Mouse (Mus musculus) heart, embryonic 11.5 days (tissue): ENCODE data around the gene Sdk2. TPM values are rescaled to one million over a fixed set of nuclear protein-coding genes. Genes with fewer than 3 reads are reported as not detected.

Experiments used
- ATAC-seq: fragments of 200-750 bp; cut with Nextera tagmentation; replicated peaks from 2 replicates; pipeline ENCODE4 v1.8.0; 2017; ENCODE audit warnings: moderate library complexity; ENCODE audit not compliant: insufficient number of reproducible peaks, low FRiP score, low TSS enrichment
- H3K27ac ChIP-seq: fragments of 300-500 bp; sonication (generic); 2 replicates; pipeline ENCODE4 v1.5.1; 2014; ENCODE audit warnings: mild to moderate bottlenecking, low read depth, low read length
- H3K27me3 ChIP-seq: fragments of 300-500 bp; sonication (generic); 2 replicates; pipeline ENCODE4 v1.6.1; 2014; ENCODE audit warnings: mild to moderate bottlenecking, low read length, mixed read lengths; ENCODE audit not compliant: control insufficient read depth, insufficient read depth
- H3K36me3 ChIP-seq: fragments of 300-500 bp; sonication (generic); 2 replicates; pipeline ENCODE4 v1.6.1; 2014; ENCODE audit warnings: mild to moderate bottlenecking, low read length, moderate library complexity, mixed read lengths; ENCODE audit not compliant: control insufficient read depth, insufficient read depth
- H3K4me1 ChIP-seq: fragments of 300-500 bp; sonication (generic); 2 replicates; pipeline ENCODE4 v1.6.1; 2014; ENCODE audit warnings: low read length; ENCODE audit not compliant: control insufficient read depth, insufficient read depth
- H3K4me2 ChIP-seq: fragments of 300-500 bp; sonication (generic); 2 replicates; pipeline ENCODE4 v1.6.1; 2014; ENCODE audit warnings: mild to moderate bottlenecking, moderate library complexity
- H3K4me3 ChIP-seq: fragments of 300-500 bp; sonication (generic); 2 replicates; pipeline ENCODE4 v1.5.1; 2014; ENCODE audit warnings: low read depth, low read length
- H3K9ac ChIP-seq: fragments of 300-500 bp; sonication (generic); 2 replicates; pipeline ENCODE4 v1.6.1; 2014; ENCODE audit warnings: mild to moderate bottlenecking, low read depth, low read length, moderate library complexity
- H3K9me3 ChIP-seq: fragments of 300-500 bp; sonication (generic); replicated peaks from 2 replicates; pipeline ENCODE4 v1.6.1; 2016; ENCODE audit warnings: low read length; ENCODE audit not compliant: control insufficient read depth
- WGBS: fragments of 180-500 bp; shearing (Covaris S2); extraction: QIAGEN DNeasy Blood & Tissue Kit; methylation state at CpG from one replicate; pipeline ENCODE4 v1.1.7; 2014; ENCODE audit not compliant: insufficient replicate concordance; 5-methylcytosine and 5-hydroxymethylcytosine counted together
- polyA plus RNA-seq: library from polyadenylated mRNA; unstranded; fragments of >200 nt; fragmentation: Nextera tagmentation; extraction: Ambion mirVana; gene quantifications from 2 replicates; pipeline ENCODE4 v1.2.1, GENCODE M21; 2014

Gene Sdk2
- polyA plus RNA-seq, 1 experiment from 2014 or later: 1.9 TPM

DNA sequence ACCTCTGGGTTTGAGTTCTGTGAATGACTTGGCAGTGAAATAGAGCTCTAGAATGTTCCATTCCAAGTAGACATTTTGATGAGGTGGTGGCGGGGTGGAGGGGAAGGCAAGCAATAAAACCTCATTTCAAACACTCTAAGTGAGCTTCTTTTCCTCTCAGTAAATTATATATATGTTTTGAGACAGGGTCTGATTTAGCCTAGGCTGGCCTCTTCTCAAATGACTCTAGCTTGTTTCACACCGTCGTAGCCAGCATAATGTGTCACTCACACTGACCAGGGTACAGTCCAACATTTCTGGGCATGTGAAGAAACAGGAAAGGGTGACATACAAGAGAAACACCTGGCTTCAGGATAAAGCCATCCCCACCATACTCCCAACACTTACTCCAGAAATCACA lies 68.1 kb downstream of the Sdk2 start:
- Histone ChIP-seq H3K4me2 (no peak overlapping the region), H3K36me3 (no peaks in the 10 kb centered on the region), H3K27me3 (no peaks in the 10 kb centered on the region), H3K4me3 (no peak overlapping the region), H3K27ac (no peak overlapping the region), H3K9me3 (no peaks in the 10 kb centered on the region), H3K4me1 (peaks cover 11% of the 10 kb centered on the region), H3K9ac (no peak overlapping the region)
- 86% methylated on average over 3 of the region's 3 CpGs for WGBS
- no peak for ATAC-seq

GRCm38 (mm10) chr11:113993921-113994320 lies 72.9 kb downstream of the Sdk2 start:
- whole genome bisulfite sequencing: 92% methylated on average over 6 of the region's 6 CpGs
- Histone ChIP-seq H3K27ac (no peak overlapping the region), H3K4me3 (no peak overlapping the region), H3K9me3 (no peaks in the 10 kb centered on the region), H3K27me3 (no peaks in the 10 kb centered on the region), H3K4me2 (no peak overlapping the region), H3K36me3 (no peaks in the 10 kb centered on the region), H3K4me1 (peaks cover 20% of the 10 kb centered on the region), H3K9ac (no peak overlapping the region)
- ATAC-seq: no peak

- no peak for ATAC-seq
- no peak overlapping the region for H3K4me3 ChIP-seq
- peaks cover 20% of the 10 kb centered on the region for H3K4me1 ChIP-seq
- no peaks in the 10 kb centered on the region for H3K27me3 ChIP-seq
- WGBS: 74% methylated on average over 10 of the region's 10 CpGs
- H3K27ac ChIP-seq: no peak overlapping the region
- H3K9me3 ChIP-seq: no peaks in the 10 kb centered on the region
- H3K9ac ChIP-seq: no peak overlapping the region
- H3K4me2 ChIP-seq: no peak overlapping the region
- H3K36me3 ChIP-seq: no peaks in the 10 kb centered on the region
These were observed 74.0 kb downstream of the Sdk2 start for GRCm38 (mm10) chr11:113992894-113993293.

GRCm38 (mm10) chr11:113991886-113992285 lies 75.0 kb downstream of the Sdk2 start:
- Histone ChIP-seq H3K9ac (no peak overlapping the region), H3K4me2 (no peak overlapping the region), H3K36me3 (no peaks in the 10 kb centered on the region), H3K4me3 (no peak overlapping the region), H3K4me1 (peaks cover 20% of the 10 kb centered on the region), H3K27me3 (no peaks in the 10 kb centered on the region), H3K27ac (no peak overlapping the region), H3K9me3 (no peaks in the 10 kb centered on the region)
- no peak for ATAC-seq
- WGBS: 75% methylated on average over 8 of the region's 8 CpGs

- Histone ChIP-seq H3K9ac (peak overlapping the region; percentile 24; the same call in 1 of the 2 replicates), H3K4me3 (peak overlapping the region; percentile 32), H3K4me2 (peak overlapping the region; percentile 49), H3K4me1 (peaks cover 24% of the 10 kb centered on the region), H3K27me3 (no peaks in the 10 kb centered on the region), H3K27ac (no peak overlapping the region), H3K9me3 (no peaks in the 10 kb centered on the region), H3K36me3 (no peaks in the 10 kb centered on the region)
- WGBS: 0% methylated on average over 6 of the region's 6 CpGs
- ATAC-seq: peak; percentile 60
These were observed 76.4 kb downstream of the Sdk2 start for GRCm38 (mm10) chr11:113990466-113990865.

GRCm38 (mm10) chr11:113990065-113990464 lies 76.8 kb downstream of the Sdk2 start:
- peak overlapping the region; percentile 24; the same call in 1 of the 2 replicates for H3K9ac ChIP-seq
- WGBS: 17% methylated on average over 4 of the region's 4 CpGs
- peak overlapping the region; percentile 49 for H3K4me2 ChIP-seq
- no peak for ATAC-seq
- H3K27ac ChIP-seq: no peak overlapping the region
- H3K36me3 ChIP-seq: no peaks in the 10 kb centered on the region
- H3K4me1 ChIP-seq: peaks cover 24% of the 10 kb centered on the region
- H3K4me3 ChIP-seq: no peak overlapping the region; the same call in 1 of the 2 replicates
- H3K9me3 ChIP-seq: no peaks in the 10 kb centered on the region
- no peaks in the 10 kb centered on the region for H3K27me3 ChIP-seq

- 0 out of 2 replicates have a peak overlapping the region, but pooled peaks have one; percentile 28 for H3K9ac ChIP-seq
- no peak overlapping the region for H3K4me3 ChIP-seq
- peaks cover 32% of the 10 kb centered on the region for H3K4me1 ChIP-seq
- ATAC-seq: no peak
- 41% methylated on average over 5 of the region's 5 CpGs for WGBS
- no peaks in the 10 kb centered on the region for H3K9me3 ChIP-seq
- no peak overlapping the region for H3K4me2 ChIP-seq
- H3K27ac ChIP-seq: no peak overlapping the region
- H3K36me3 ChIP-seq: no peaks in the 10 kb centered on the region
- H3K27me3 ChIP-seq: no peaks in the 10 kb centered on the region
These were observed 80.9 kb downstream of the Sdk2 start for GRCm38 (mm10) chr11:113985826-113986416.

DNA sequence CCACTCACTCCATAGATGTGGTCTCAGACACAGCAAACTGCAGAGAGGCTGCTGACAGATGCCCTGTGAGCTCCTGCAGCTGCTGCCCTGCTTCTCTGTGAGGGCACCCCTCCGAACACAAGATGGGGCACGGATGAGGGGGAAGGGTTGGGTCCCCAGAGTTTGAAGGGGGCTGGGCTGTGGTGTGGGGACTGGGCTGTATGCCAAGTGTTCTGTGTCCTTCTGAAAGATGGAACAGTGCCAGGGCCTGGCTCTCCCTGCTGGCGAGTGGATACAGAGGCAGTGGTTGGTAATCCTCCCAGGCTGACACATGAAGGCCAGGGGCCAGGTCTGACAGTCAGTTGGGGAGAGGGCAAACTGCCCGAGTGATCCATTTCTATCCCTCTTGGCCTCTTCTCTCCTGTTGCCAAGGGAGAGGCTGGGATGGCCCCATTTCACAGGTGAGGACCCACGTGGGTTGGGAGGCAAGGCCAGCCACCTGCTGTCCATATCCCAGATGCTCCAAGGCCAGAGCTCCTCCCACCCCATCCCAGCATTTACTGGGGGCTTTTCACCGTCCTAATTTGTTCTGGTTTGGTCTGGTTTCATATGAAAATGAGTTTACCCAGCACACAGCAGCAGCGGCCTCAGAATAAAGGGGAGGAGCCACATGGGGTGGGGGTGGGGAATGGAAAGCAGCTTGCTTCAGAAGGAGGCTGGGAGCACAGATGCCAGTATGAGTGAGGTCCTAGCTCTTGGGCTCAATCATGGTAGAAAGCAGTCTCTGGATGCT lies 84.9 kb downstream of the Sdk2 start:
- no peak overlapping the region for H3K27ac ChIP-seq

More for the DNA sequence above, 84.9 kb downstream of the Sdk2 start:
- no peak overlapping the region for H3K9ac ChIP-seq
- H3K27me3 ChIP-seq: no peaks in the 10 kb centered on the region
- no peaks in the 10 kb centered on the region for H3K36me3 ChIP-seq
- peak; percentile 45; the same call in 1 of the 2 replicates for ATAC-seq
- H3K4me2 ChIP-seq: no peak overlapping the region
- H3K4me3 ChIP-seq: no peak overlapping the region
- 54% methylated on average over 7 of the region's 7 CpGs for WGBS
- H3K4me1 ChIP-seq: peaks cover 23% of the 10 kb centered on the region
- H3K9me3 ChIP-seq: no peaks in the 10 kb centered on the region
